Mouse (Mus musculus) frontal cortex, postnatal 25 days (tissue): ENCODE data around the gene Cenpb.

ENCODE experiments used
- DNase-seq, 2 experiments: peaks; one replicate each; pipeline ENCODE4 v3.0.0; 2022; ENCODE audit warnings: low spot score in 2 of 2

Gene Cenpb

DNA sequence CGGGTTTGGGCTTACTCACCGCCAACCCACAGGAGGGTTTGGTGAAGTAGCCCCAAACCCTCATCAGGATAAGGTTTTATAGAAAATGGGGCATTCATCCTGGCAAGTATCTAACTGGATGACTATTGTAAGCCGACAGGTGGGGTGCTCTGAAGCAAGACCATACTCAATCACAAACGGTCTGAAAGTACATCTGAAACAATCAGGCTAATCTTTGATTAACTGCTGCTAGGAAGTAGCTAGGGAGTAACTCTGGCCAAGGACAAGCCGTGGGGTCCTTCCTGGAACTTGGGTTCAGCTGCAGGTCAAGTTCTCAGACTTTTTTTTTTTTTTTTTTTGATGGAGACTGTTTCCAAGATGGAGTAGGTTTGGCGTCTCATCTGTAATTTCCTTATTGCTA lies 11.9 kb downstream of the Cenpb start:
- no peak for DNase-seq

DNA sequence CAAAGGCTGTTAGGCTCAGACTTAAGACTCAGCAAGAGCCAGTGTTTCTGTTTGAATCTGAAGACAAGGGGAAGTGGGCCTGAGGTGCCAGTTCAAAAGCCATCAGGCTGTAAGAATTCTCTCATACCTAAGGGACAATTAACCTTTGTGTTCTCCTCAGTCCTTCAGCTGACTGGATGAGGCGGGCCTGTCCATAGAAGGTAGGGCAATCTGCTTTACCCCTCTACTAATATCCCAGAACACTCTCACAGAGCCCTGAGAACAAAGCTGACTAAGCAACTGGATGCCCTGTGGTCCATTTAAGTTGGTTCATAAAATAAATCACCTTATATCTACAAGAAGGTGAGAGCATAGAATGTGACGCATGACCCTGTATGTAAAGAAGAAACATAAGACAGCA lies 13.7 kb downstream of the Cenpb start:
- no peak for DNase-seq

- DNase-seq: no peak
Measured at GRCm38 (mm10) chr2:131163924-131164323, 15.9 kb downstream of the Cenpb start.

DNA sequence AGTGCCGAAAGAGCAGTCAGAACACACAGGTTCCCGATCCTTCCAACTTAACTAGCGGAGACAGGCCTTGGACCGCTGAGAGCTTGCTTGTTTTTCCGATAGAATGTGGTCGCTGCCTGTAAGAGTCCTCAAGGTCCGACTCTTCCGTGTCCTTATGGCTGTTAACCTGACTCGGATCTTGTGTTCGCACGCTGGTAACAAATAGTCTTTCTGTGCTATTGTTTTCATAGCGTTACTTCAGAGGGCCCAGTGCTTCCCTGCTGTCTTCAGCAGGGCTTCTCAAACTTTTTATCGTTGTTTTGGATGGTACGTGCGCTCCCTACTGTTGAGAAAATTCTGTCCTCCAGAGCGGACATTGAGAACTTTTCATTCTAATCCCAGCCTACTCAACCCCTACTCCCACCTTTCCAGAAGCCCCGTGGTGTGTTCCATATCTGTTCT lies 19.2 kb downstream of the Cenpb start:
- DNase-seq: no peak

GRCm38 (mm10) chr2:131159938-131160581 lies 19.8 kb downstream of the Cenpb start, which contains the start of gene 1700037H04Rik:
Gene 1700037H04Rik, minus strand, starts transcription at chr2:131160081.
- peak; percentile 88 to 90 for DNase-seq

DNA sequence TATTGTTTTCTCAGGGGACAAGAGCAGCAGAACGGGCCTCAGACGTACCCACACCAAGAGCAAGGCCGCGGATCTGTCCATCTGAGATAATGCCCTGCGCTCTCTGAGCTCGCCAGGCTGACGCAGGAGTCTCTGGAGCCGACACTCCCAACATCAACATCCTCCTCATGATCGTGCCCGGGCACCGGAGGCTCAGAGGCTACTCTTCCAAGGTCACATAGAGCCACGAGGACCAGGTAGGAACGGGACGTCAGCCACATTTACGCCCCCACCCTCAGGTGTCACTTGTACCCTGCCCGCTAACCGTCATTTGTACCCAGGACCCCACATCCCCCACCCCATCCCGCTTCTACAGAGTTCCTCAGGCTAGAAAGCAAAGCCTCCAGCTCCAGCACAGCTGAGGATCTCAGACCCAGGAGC lies 20.4 kb downstream of the Cenpb start:
- peak in 1 of 2 experiments; percentile 27 for DNase-seq

DNA sequence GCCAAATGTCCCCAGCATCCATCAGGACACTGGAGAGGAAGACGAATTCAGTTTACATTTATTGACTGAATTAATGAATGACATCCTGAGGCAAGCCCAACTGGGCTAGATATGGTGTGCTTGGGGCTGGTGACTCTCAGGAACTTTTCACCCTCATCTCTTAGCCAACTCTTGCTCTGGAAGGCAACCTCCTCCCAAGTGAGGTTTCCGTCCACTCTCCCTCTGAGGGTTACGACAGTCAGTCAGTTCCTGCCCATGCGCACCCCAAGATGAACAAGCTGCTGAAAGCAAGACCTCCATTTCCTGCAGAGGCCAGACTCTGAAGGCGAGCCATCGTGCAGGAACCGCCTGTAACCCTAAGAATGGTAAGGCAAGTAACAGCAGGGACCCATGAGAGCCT lies 22.9 kb downstream of the Cenpb start:
- no peak for DNase-seq

DNA sequence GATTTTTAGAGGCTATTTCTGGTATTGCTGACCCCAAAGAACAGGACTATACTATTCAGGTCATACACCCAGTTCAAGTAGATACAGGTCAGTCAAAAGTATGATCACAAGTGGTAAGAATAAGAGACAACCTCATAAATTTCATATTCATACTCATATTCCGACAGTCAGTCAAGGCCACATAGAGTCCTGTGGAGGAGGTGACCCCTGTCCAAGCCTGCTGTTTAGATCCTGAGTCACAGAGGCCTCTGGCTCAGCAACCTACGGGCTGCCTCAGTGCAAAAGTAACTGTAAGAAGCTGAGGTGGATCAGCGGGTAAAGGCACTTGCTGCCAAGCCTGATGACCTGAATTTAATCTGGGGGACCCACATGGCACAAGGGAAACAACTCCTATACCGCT lies 25.8 kb downstream of the Cenpb start:
- DNase-seq: no peak

- DNase-seq: no peak
Measured at GRCm38 (mm10) chr2:131152166-131152730, 27.6 kb downstream of the Cenpb start.

GRCm38 (mm10) chr2:131149254-131149578 lies 30.7 kb downstream of the Cenpb start:
- DNase-seq: no peak

GRCm38 (mm10) chr2:131148353-131149253 lies 31.3 kb downstream of the Cenpb start:
- DNase-seq: no peak

DNA sequence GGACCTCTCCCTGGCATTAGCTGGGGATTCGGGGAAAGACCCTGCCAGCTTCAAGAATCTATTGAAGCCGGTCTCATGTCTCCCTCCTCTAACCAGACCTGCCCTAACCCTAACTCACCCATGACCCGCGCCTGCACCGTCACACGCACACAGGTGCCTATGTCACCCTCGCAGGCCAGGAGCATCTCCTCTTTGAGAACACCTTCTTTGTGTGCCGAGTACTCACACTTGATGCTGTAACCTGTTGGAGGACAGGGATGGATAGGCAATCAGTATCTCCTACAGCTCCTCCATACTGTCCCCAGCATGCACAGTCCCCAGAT lies 32.9 kb downstream of the Cenpb start:
- DNase-seq: no peak

GRCm38 (mm10) chr2:131146193-131147042 lies 33.4 kb downstream of the Cenpb start:
- no peak for DNase-seq

DNA sequence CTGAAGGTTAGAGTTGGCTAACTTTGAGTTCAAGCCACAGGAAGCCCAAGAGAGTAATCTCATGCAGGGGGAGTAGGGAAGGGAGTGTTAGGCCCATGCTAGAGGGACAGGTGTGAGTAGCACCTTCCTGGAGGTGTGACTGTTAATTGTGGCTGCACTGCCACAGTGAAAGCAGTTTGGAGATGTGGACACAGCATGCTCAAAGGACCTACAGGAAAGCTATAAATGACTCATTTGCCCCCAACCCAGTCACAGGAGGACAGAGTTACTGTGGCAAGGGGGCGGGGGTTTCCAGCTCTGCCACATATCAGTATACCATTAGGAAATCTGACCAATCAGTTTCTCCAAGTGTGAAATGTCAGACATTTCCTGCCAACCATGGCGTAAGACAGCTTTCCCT lies 34.3 kb downstream of the Cenpb start:
- no peak for DNase-seq

DNA sequence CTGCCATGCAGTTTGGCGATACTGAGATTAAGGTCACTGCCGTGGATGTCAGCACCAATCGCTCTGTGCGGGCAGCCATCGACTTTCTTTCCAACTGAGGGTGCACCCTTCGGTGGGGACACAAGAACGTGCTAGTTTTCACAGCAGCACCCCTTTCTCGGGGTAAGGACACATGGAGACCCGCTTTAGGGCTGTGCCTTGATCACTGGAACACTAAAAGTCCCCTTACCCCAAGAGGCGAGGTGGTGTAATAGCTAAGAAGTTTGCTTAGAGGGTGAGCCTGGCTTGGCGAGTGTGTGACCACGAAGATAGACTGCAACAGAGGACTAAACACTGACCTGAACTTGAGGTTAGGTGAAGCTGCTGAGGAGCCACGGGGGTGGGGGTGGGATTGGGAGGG lies 34.7 kb downstream of the Cenpb start:
- no peak for DNase-seq

DNA sequence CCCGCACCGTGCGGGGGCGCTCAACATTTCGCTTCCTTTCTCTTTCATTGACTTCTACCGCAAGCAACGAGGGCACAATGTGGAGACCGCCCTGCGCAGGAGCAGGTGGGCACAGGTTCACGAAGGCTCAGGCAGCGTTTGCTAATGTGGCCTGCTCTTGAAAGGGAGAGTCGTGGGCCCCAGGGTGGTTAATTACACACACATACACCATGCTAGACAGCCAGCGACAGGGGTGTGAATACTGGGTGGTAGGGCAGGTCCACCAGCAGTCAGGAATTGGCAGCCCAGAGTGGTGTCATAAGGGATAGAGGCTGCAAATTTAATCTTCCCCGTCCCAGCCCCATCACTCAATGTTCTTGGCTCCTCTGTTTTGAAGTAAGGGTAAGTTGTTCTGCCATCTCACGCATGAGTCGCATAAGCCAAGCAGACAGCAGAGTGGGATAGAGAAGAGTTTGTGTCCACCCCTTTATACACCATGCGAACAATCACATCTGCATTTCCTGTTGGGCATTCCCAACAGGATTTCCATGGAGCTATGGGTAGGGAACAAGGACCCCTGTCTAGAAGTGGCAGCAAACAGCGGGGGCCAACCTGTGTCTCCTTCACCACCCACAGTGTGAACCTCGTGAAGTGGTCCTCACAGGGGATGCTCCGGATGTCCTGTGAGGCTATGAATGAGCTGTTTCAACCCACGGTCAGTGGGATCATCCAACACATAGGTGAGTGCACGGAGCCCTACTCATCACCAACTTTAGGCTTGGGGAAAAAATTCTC lies 36.7 kb downstream of the Cenpb start:
- no peak for DNase-seq

GRCm38 (mm10) chr2:131142592-131142991 lies 37.3 kb downstream of the Cenpb start:
- peak in 1 of 2 experiments; percentile 24 for DNase-seq

GRCm38 (mm10) chr2:131141336-131141986 lies 38.4 kb downstream of the Cenpb start:
- no peak for DNase-seq

GRCm38 (mm10) chr2:131140533-131140905 lies 39.3 kb downstream of the Cenpb start:
- no peak for DNase-seq

DNA sequence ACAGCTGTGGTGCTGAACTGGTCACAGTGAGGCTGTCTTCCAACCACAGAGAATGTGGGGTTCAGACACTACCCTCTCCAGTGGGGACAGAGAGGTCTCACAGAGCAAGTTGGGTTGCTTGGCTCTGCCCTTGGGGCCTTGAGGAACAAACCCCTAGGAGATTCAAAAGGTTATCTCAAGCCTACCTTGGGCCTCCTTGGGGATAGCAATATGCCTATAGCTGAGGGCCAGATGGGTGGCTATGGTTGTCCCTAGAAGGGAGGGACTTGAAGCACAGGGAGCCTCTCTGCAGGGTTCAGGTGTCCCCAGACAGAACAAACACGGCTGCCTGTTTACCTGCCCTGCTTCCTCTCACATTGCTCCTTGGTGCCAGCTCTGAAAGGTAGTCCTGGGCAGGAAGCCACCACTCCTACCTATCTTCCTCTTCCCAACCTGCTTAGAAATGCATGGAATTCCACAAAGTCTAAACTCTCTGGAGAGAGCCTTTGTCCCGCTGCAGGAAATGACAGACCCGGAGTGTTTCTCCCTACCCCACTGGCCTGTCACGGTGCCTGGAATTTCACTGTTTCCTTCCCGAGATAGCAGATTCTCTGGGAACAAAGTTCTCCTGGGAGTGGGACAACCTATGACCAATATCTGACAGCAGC lies 39.9 kb downstream of the Cenpb start:
- no peak for DNase-seq
